Mouse (Mus musculus): ENCODE results near the gene Yjefn3.

The Yjefn3 gene

DNA sequence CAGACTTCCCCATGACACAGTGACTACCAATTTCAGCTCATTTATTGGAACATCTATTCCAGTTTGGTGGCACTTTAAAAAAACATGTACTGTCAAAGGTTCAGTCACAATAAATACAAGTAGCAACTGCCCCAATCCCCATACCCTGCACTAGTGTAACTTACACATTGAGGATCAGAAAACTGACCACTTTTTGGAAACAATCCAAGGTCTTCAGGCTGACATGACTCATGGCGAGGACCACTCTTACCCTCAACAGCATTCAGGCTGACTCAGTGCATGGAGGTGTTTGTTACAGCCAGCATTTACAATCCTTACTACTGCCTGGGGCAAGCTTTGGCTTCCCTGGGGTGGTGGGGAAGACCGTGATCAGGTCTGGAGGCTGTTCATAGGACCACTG, 4.6 kb upstream of the Yjefn3 start:
- DNase-seq (ENCODE audit: extremely low spot score): no peak

DNA sequence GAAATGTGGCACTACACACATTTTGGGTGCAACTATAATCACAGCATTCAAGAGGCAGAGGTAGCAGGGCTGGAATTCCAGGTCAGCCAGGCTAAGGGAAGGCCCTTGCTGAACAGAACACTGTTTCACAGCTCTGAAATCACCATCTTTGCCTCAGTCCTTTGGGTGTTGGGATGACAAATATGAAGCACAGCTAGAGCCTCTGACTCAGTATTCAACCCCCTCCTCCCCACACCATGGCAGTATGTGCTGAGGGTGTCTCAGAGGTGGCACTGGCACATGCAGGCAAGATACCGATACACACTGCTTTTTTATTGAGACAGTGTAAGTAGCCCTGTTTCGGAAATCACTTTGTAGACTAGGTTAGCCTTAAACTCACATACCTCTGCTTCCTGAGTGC, 3.7 kb upstream of the Yjefn3 start:
- no peak for DNase-seq (ENCODE audit: extremely low spot score)

DNA sequence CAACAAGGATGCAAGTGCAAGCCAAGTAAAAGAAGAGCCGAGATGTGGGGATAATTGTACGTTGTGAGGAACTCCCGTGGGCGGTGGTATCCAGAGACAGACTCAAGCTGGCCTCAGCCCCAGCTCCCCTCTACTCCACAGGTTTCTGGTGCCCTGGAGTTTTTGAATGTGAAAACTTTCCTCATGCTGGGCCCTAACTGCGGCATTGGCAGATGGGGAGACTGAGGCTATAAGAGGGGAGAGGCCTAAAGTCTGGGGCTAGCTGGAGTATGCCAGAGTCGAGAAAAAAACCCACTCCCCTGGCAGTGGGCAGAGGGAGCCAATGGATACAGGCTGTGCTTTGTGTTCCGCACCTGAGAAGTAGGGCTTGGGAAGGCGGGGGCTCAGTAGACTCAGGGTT, 1.6 kb upstream of the Yjefn3 start:
- DNase-seq (ENCODE audit: extremely low spot score): no peak

DNA sequence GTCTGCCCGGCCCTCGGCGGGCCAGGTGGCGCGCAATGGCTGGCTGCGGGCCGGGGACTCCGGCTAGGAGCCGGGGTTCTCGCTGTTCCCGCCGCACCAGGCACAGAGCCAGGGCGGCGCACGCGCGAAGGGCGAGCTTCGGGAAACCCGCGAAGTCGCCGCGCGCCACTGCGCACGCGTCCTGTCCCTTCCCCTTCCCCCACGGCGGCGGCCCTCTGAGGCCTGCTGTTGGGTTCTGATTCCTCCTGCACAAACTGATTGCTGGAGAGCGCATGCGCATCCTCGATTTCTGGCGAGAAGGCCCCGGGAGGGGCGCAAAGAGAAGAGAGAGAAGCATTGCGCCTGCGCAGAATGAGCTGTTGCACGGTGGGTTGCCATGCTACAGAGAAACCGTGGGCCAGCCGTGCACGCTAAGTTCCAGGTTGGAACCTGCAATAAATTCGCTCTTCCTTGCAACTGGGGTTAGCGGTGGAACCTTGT, 591 bp upstream of the Yjefn3 start:
- DNase-seq (ENCODE audit: extremely low spot score): peak; percentile 97

DNA sequence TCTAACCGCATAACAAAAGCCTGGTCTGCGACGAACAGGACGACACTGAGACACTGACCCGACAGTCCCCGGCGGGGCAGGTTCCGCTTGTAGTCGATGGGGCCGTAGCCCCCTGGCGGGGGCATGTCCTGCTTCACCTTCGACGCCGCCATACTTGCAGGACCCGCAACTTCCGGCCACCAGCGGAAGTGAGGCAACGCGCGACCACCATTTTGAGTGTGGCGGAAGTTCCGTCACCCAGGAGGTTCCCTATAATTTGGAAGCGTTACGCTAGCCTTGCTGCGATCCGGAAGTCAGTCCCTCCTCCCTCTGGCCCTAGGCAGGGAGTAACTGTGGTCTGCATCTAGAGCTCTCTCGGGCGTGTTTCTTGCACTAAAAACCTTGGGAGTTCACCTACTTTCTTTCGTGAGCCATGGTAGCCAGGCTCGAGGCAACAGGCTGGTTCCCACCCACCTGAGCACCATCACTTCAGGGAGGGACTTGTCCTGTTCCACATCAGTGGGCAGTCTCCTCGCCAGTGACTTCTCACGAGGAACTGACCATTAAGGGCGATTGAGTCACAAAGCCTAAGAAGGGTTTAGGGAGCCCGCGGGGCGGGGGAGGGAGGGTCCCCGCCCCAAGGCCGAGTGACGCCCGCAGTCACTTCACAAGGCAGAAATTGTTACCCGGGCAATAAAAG, 889 bp downstream of the Yjefn3 start:
- peak; percentile 99 for DNase-seq (ENCODE audit: extremely low spot score)

DNA sequence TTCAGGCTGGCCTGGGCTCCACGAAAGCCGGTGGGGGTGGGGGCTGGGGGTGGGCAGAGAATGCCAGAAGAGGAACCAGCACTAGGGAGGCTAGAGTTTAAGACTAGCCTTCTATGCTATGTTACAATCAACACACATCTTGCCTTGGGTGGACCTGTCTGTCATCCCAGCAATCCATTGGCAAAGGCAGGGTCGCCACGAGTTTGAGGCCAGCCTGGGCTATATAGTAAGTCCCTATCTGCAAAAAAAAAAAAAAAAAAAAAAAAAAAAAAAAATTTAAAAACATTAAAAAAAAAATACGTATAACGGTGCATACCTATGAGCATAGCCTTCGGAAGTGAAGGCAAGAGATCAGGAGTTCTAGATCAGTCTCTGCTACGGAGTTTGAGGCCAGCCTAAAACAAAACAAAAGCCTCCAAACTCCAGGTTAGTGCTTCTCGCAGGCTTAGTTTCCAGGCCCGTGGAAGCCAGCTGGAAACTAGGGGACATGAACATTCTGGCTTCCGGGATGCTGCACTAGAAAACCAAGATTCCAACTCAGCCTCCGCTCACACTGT, 1.5 kb downstream of the Yjefn3 start:
- DNase-seq (ENCODE audit: extremely low spot score): no peak

DNA sequence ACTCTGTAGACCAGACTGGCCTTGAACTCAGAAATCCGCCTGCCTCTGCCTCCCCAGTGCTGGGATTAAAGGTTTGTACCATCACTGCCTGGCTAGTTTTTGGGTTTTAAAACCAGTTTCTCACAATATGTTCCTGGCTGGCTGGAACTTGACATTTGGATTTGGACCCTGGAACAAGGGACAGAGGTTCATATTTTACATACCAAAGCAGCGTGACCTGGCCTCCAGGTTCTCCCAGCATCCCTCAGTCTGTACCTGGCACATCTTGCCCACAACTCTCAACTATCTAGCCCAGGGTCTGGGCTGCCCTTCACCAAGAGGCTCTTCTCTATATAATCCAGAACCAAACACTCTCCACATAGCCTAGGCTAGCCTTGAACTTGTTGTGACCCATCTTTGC, 2.6 kb downstream of the Yjefn3 start:
- no peak for DNase-seq (ENCODE audit: extremely low spot score)

DNA sequence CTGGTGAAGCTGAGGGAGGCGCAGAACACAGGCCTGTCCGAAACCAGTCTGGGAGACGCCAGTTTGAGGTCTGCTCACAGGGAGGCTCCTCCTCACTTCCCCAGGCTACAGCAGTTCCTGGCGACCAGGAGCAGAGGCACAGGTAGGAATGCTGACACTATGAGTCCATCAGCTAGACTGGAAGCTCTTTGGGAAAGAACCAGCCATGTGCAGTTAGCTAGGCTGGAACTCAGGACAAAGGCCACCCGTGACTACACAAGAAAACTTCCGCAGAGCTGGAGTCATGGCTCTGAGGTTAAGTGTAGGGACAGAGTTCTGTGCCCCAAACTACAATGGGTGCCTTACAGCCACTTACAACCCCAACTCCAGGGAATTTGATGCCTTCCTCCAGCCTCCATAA, 4.7 kb downstream of the Yjefn3 start:
- no peak for DNase-seq (ENCODE audit: extremely low spot score)

DNA sequence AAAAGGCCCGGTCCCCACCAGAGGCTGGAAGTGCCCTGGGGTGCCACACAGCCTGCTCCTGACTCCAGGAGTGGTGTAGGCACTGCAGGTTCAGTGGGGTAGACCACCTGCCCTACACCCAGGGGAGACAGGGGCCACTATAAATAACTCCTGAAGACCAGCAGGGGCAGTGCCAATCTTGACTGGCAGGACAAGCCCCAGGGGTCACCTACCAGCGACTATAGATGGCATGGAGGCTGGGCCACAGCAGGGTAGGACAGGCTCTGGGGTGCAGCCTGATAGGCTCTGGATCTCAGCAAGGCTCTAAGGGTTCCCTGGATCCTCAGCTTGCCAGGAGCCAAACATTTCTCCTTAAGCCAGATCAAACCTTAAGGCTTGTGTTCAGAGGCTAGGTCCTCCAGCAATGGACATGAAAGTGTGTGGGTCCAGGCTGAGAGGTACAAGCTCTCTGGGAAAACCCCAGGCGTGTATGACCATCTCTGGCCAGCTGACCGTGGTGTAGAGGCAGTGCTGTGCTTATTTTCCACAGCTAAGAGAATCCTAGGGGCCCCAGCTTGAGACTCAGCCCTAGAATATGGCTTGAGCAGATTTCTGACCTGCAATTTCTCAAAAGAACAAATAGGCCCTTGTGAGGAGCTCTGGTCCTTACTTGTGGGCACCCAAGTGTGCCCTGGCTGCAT, 6.6 kb downstream of the Yjefn3 start:
- DNase-seq (ENCODE audit: extremely low spot score): no peak

DNA sequence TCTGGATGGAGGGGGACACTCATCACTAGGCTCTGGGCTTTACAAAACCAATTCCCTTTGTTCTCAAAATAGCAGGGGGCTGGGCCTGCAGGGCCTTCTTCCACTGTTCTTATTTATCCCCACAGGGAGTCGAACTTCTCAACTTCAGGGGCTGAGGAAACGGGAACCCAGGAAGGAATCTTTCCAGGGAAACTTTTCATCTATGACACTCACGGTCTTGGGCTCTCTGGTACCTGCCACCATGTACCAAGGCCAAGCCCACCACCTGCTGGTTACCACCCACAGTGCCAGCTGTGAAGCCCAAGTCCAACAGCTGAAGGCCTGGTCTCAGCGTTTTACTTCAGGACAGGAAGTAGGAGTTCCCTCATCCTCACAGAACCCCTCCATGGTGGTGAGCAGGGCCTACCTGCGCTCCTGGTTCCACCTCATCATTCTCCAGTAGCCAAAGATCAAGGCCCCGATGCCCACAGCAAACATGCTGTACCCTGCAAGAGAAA, 7.6 kb downstream of the Yjefn3 start:
- no peak for DNase-seq (ENCODE audit: extremely low spot score)

DNA sequence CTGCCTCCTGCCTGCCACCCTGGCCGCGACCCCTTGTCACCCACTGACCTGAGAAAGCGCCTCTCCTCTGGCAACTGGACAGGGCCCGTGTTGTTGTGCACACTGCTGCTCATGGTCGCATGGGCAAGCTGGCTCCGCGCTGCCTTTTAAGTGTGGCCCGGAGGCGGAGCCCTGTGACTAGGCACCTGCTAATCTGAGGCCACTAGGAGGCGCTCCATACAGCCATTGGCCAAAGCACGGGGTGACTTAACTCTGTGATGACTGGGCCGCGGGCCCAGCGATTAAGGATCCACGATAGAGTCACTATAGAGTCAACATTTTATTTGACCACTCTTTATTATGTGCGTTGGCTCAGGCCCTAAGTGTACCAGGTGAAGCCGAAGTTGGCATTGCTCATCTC, 8.6 kb downstream of the Yjefn3 start:
- peak; percentile 69 for DNase-seq (ENCODE audit: extremely low spot score)

DNA sequence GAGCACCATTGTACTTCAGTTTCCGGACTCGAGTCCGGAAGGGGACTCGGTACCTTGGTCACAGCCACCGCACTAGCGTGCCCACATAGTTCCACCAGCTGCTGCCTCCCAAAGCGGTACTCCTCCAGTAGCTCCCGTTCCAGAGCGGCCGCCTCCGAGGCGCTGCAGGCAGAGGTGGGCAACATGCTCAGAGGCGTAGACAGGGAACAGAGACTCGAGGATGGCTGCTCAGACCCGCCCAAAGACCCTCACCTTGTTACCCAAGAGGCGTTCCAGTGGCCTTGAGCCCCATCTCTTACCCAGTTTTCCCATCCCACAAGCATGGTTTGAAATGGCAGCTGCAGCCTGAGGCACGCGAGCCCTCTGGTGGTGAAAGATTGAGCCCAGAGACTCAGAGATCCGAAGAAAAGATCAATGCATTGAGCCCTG, 11.7 kb downstream of the Yjefn3 start:
- no peak for DNase-seq (ENCODE audit: extremely low spot score)

DNA sequence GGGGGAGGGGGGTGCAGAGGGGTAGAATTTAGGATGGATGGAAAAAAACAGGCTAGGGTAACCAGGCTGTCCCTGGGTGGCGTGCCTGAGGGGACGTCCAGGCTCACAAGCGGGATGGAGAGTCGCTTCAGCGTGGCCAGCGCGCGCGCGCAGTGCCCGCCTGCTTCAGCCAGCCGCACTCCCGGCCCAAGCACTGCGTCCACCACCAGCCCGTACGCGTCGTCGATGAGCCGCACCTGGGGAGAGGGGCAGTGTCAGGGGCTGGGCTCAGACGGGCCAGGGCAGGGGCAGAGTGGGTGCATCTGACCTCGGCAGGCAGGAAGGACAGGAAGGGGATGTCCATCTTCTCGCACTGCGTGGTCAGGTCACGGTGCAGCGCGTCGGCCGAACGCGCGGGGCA, 13.6 kb downstream of the Yjefn3 start:
- no peak for DNase-seq (ENCODE audit: extremely low spot score)

DNA sequence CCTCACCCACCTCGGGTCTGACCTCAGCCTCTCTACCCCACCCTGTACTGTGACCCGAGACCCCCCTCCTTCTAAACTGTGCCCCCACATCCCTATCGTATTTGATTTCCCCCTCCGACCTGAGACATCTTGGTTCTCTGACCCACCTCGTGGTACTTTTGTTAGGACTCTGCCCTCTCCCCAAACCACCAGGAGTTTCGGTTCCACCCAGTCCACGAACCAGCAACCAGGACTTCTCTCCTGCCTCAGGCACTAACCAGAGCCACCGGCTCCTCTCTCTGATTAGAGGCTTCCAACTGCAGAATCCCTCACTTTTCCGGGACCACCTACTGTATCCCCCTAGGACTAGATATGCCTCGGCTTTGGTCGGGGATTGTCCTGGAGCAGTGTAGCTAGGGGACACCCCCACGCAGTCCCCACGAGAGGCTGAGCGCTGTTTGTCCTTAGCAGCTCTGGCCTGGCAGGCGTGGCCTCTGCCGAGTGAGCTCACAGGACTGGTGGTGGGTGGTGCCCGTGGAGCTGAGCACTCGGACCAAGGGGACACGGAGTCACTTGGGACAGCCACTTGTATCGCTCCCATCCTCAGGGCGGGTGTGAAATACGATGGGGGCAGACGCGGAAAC, 14.2 kb downstream of the Yjefn3 start:
- no peak for DNase-seq (ENCODE audit: extremely low spot score)

DNA sequence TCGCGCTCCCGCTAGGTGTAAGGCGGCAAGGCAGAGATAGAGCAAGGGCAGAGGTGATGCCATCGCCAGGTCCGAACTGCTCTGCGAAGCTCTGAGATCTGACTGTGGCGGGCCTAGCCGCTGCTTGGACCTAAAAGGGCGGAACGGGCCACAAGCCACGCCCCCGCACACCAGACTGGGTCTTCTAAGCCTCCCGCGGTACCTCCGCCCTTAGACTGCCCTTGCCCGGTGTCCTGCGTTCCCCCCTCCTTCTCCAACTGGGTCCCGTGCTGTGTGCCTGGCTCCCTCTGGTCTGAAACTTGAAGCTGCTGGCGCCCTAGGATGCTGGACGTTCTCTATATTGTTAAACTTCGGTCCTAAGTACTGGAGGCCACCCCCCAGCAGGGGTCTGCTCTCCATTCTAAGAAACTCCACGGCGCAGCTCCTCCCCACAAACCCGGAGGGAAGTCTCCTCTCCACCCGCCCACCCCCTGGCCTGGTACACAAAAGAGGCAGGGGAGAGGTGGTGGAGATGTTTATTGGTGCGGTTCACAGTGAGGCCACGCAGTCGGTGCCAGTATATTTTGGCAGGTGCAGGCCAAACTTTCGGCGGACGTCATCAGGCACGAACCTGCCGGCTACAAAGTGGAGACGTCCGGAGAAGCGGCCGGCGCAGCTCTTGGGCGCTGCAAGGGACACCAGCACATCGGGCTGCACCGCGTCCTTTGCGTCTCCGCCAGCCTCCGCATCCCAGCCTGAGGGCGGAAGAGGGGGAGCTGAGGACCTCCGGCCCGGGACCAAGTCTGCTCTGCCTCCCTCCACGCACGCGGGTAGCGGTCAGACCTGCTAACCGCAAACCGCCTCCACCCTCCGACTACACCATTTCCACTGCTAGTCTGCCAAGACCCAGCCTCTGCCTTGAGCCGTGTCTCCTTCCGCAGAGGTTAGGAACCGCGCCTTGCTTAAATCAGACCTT, 14.9 kb downstream of the Yjefn3 start, which contains the start of gene Cilp2:
Gene Cilp2, minus strand, starts transcription at position 399 of the 955 bp plus-strand sequence.
- peak; percentile 33 for DNase-seq (ENCODE audit: extremely low spot score)

DNA sequence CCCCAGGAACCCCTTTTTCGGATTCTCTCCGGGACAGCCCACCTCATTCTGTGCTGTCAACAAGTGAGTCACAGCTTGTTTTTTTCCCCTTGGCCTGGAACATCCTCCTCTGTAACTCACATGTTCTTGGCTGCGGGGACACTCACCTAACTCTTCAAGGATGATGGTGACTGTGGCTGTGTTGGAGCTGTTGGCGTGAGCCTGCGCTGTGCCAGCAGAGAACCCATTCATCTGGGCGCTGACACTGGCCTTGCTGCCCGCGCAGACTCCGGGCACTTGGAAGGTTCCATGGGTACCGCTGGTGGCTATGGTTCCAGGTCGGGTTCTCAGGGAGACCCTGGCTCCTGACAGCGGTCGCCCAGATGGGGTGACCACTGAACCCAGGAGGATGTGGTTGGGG, 18.4 kb downstream of the Yjefn3 start:
- no peak for DNase-seq (ENCODE audit: extremely low spot score)

DNA sequence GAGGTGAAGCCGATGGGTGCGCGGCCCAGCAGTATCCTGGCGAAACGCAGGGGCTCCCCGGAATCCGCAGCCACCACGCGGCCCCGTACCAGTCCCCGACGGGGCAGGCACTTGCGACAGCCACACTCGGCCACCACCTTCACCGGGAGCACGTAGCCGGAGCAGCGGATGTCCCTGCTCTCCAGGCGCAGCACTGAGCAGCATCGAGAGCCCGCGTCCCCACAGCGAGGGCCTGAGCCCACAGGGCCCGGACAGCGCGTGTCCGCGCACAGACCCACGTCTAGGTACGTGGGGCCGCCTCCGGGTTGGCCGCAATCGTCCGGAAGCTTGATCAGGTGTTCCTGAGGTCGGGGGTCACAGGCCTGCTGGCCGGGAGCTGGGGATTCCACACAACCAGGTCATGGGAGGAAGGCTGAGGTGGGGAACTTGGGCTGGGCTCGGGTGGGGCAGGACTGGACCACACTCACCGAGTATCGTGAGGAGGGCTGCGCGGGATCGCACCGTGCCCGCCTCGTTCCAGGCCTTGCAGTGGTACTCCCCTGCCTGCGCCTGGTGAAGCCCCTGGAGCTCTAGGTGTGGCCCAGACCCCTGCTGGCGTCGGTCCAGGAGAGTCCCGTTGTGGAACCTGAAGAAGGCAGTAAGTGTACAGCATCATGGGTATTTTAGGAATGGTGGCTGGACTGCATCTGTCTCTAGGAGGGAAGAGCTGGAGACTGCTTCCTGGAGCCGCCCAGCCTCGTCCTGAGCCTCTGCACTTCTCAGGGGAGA, 19.5 kb downstream of the Yjefn3 start:
- DNase-seq (ENCODE audit: extremely low spot score): no peak

DNA sequence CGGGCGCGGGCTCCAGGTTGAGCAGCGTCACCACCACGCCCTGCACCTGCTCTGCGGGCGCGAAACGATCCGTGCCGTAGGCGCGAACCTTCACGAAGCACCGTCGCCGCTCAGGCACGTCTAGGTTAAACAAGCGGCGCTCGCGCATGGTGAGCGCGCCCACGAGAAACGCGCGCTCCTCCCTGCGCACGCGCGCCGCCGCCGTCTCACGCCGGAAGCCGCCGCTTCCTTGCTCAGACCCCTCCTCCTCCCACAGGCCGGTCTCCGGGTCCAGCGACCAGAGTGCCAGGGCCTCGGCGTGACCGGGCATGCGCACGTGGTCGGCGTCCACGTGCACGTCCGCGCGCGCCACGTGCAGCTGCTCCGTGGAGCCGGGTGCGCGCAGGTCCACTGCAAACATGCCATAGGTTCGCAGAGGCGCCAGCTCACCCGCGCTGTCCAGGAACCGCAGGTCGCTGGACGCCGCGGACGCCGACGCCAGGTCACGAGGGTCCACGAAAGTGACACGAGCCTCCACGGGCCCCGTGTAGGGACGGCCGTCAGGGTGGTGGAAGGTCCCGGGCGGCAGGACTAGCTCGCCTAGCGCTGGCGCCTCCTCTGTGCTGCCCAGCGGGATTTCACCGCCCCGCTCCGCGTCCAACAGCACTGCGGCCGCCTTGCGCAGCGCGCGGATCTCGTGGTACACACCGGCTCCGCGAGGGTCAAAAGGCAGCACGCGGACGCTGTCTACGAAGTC, 20.3 kb downstream of the Yjefn3 start:
- DNase-seq (ENCODE audit: extremely low spot score): peak; percentile 47

DNA sequence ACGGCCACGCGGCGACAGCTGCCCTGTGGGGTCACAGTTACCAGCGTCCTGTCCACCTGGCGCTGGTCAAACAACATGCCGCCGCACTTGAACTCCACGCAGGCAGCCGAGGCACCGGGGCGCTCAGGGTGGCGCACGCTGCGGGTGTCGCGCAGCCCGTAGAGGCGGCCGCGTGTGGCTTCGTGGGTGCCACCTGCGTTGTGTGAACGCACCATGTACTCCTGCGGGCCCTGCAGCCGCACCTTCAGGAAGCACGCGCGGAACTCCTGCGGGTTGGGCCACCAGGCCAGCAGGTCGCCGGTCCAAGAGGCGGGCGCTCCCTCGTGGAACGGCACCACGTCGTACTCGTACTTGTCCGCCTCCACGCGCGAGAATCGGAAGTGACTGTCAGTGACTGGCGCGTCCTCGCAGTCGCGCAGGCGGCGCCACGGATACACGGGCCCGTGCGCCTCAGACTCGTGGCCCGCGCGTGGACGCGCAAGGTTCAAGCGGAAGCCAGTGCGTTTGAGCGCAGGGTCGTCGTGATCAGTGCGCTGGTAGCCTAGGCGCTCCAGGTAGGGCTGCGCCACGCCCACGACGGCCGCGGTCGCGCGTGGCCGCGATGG, 21.1 kb downstream of the Yjefn3 start:
- DNase-seq (ENCODE audit: extremely low spot score): no peak
